Mouse (Mus musculus): ENCODE results near the gene Gal3st2c.

GRCm38 (mm10) chr1:94053530-94054216, 63.4 kb downstream of the Gal3st2c start:
- TF ChIP-seq CTCF (IDR thresholded peaks at IDR 0.05; ENCODE audit: low read depth) = no peak
- TF ChIP-seq EP300 (IDR thresholded peaks at IDR 0.05; ENCODE audit: low read depth) = no peak

Measured in heart, postnatal 0 days (tissue).